Mouse (Mus musculus) stomach, embryonic 16.5 days (tissue): ENCODE results near the gene Dnajc7. TPM values are rescaled to one million over a fixed set of nuclear protein-coding genes. Genes with fewer than 3 reads are reported as not detected.
A peak's percentile ranks its signal among the peaks of the same experiment; 100 is the strongest.
"Not testable (repeated sequence)": the region's sequence is repeated elsewhere in the genome, so short reads cannot be mapped to it uniquely, and the experiment has no call there.

Experiments used
- ATAC-seq: fragments of 200-750 bp; cut with Nextera tagmentation; 2 replicates; pipeline ENCODE4 v1.8.0; 2017; ENCODE audit warnings: moderate number of reproducible peaks, moderate TSS enrichment; ENCODE audit not compliant: insufficient read depth, low FRiP score
- H3K27ac ChIP-seq: fragments of 300-500 bp; sonication (generic); 2 replicates; pipeline ENCODE4 v1.5.1; 2014; ENCODE audit warnings: low read length
- H3K27me3 ChIP-seq: fragments of 300-500 bp; sonication (generic); 2 replicates; pipeline ENCODE4 v1.6.1; 2014; ENCODE audit warnings: low read length, control low read depth, mixed read lengths; ENCODE audit not compliant: control insufficient read depth, insufficient read depth
- H3K36me3 ChIP-seq: fragments of 300-500 bp; sonication (generic); 2 replicates; pipeline ENCODE4 v1.6.1; 2014; ENCODE audit warnings: low read length; ENCODE audit not compliant: control insufficient read depth, insufficient read depth
- H3K4me1 ChIP-seq: fragments of 300-500 bp; sonication (generic); 2 replicates; pipeline ENCODE4 v1.6.1; 2014; ENCODE audit warnings: low read length, control low read depth, mixed read lengths; ENCODE audit not compliant: control insufficient read depth, insufficient read depth
- H3K4me2 ChIP-seq: fragments of 300-500 bp; sonication (generic); 2 replicates; pipeline ENCODE4 v1.6.1; 2014; ENCODE audit warnings: low read depth, low read length, mixed read lengths
- H3K4me3 ChIP-seq: fragments of 300-500 bp; sonication (generic); replicated peaks from 2 replicates; pipeline ENCODE4 v1.5.1; 2014; ENCODE audit warnings: mild to moderate bottlenecking, low read length
- H3K9ac ChIP-seq: fragments of 300-500 bp; sonication (generic); 2 replicates; pipeline ENCODE4 v1.6.1; 2014; ENCODE audit warnings: low read length
- H3K9me3 ChIP-seq: fragments of 300-500 bp; sonication (generic); replicated peaks from 2 replicates; pipeline ENCODE4 v1.6.1; 2016; ENCODE audit warnings: low read length, control low read depth; ENCODE audit not compliant: control insufficient read depth
- WGBS: fragments of 180-500 bp; shearing (Covaris S2); extraction: QIAGEN DNeasy Blood & Tissue Kit; methylation state at CpG from one replicate; pipeline ENCODE4 v1.1.7; 2014; 5-methylcytosine and 5-hydroxymethylcytosine counted together
- polyA plus RNA-seq: library from polyadenylated mRNA; unstranded; fragments of >200 nt; fragmentation: Nextera tagmentation; extraction: Ambion mirVana; gene quantifications from 2 replicates; pipeline ENCODE4 v1.2.1, GENCODE M21; 2015

Dnajc7 gene
- 209 and 214 TPM in 2 replicates for polyA plus RNA-seq

DNA sequence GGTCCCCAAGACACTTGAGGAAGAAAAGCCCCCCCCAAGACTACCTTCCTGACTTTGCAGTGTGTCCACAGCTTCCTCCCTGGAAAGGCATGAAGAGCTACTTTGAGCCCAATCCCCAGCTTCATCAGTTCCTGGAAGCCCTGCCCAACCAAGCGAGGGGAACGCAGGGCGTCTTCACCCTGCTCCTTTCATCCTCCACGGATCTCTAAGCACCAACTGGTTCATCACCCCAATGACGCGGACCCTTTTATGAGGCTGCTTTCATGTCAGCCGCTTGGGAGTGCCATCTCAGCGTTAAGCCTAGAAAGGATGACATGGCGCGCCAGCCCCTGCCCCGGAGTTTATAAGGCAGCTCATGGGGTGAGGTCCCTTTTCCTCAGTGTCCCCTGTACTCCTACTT is at the start of gene Dnajc7:
Dnajc7 (minus strand) TSS at position 187 of the 400 bp plus-strand sequence.
- H3K9ac ChIP-seq: peak within 1 kb of the TSS; percentile 92
- H3K4me2 ChIP-seq: peak within 1 kb of the TSS; percentile 72
- H3K9me3 ChIP-seq: no peaks in the 10 kb centered on the region
- no peak for ATAC-seq
- peak within 1 kb of the TSS; percentile 82 for H3K4me3 ChIP-seq
- peaks cover 24% of the 10 kb centered on the region for H3K4me1 ChIP-seq
- WGBS: 3% methylated on average over 11 of the region's 11 CpGs
- no peaks in the 10 kb centered on the region for H3K36me3 ChIP-seq
- H3K27ac ChIP-seq: peak within 1 kb of the TSS; percentile 94
- no peaks in the 10 kb centered on the region for H3K27me3 ChIP-seq

DNA sequence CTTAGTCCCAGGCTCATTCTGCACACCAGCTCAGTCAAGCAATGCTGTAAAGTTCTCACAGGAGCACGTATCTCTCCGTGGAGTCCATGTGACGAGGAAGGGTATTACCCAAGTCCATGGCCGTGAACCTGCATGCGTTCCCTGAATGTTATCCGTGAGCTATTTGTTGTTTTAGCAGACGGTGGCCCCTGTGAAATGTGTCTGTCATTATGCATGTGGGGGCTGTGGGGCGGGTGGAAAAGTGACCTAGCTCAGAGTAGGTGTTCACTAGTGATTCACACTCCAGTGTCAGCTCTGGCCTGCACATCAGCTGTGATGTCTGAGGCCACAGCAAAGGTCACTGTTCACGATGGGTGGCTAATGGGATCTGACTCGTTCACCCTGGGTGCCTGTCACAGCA is 39.8 kb upstream of the Dnajc7 start:
- Histone ChIP-seq H3K4me3 (no peak overlapping the region), H3K9me3 (no peaks in the 10 kb centered on the region), H3K36me3 (no peaks in the 10 kb centered on the region), H3K9ac (no peak overlapping the region), H3K4me2 (no peak overlapping the region), H3K27me3 (no peaks in the 10 kb centered on the region), H3K27ac (no peak overlapping the region), H3K4me1 (no peaks in the 10 kb centered on the region)
- WGBS: 66% methylated on average over 10 of the region's 10 CpGs
- no peak for ATAC-seq

DNA sequence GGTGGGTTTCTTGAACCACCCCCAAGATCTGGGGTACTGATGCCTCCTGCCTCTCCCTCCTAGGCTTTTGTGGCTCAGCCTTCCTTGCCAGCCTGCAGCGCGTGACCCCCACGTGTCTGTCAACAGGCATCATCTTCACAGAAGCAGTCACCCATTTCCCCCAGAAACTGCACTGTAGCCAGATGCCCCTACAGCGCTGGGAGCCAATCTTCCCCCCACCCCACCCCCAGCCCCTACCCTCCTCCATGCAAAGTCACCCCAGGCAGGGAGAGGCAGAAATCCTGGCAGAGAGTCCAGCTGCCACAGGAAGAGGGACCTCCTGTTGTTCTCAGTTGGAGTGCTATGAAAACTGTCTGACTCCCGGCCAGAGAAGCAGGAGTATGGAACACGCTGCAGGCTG is 36.5 kb upstream of the Dnajc7 start:
- H3K9ac ChIP-seq: peak overlapping the region; percentile 2; the same call in 1 of the 2 replicates
- ATAC-seq: no peak
- H3K36me3 ChIP-seq: no peaks in the 10 kb centered on the region
- no peak overlapping the region for H3K4me2 ChIP-seq
- no peaks in the 10 kb centered on the region for H3K4me1 ChIP-seq
- 11% methylated on average over 6 of the region's 6 CpGs for WGBS
- H3K9me3 ChIP-seq: no peaks in the 10 kb centered on the region
- no peaks in the 10 kb centered on the region for H3K27me3 ChIP-seq
- H3K4me3 ChIP-seq: no peak overlapping the region
- H3K27ac ChIP-seq: no peak overlapping the region

DNA sequence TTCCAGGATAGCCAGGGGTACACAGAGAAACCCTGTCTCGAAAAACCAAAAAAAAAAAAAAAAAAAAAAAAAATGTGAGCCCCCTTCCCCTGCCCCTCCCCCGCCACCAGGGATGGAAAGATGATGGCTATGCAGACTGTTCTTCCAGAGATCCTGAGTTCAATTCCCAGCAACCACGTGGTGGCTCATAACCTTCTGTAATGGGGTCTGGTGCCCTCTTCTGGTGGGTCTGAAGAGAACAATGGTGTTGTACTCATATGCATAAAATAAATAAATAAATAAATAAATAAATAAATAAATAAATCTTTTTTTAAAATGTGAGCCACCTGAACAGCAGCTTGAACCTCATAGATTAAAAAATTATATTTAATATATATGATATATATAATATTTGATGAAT is 35.6 kb upstream of the Dnajc7 start:
- not testable (repeated sequence) for H3K4me3 ChIP-seq, H3K9me3 ChIP-seq, H3K4me2 ChIP-seq, H3K9ac ChIP-seq, ATAC-seq, H3K27ac ChIP-seq, H3K27me3 ChIP-seq, H3K36me3 ChIP-seq, H3K4me1 ChIP-seq
- 60% methylated on average over 2 of the region's 3 CpGs for WGBS

DNA sequence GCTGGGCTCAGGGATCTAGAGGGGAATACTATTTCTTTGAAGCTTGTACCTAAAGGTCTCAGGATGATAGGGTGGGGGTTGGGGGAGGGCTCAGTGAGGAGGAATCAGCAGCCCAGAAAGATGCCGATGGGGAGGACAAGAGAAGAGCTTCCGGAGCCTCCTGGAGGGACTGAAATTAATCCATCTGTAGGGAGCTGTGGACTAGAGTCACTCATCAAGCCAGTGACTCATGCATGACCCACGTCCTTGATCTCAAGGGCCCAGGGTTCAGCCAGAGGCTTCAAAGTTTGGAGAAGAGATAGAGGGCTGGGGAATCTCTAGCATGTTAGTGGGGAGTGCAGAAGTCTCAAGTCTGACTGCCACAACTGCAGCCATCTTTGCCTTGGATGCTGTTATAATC is 31.8 kb upstream of the Dnajc7 start:
- 18% methylated on average over 3 of the region's 3 CpGs for whole genome bisulfite sequencing
- ATAC-seq: no peak
- no peaks in the 10 kb centered on the region for H3K36me3 ChIP-seq

DNA sequence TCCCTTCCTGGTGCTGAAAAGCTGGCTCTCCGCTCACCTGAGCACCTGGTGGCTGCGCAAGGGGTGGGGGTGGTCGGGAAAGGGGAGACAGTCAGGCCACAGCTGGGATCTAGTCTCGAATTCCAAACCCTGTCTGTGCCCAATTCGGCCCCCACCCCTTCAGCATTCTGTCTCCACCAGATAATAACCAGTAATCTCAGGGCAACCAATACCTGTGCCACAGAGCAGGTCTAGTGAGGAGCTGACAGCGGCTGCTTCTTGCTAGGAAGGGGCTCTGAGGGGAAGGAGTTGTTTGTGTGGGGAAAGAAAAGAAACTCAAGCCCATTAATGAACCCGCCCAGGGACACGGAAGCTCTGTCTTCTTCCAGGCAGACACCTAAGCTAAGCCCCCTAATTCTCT is 31.2 kb upstream of the Dnajc7 start:
- WGBS: 13% methylated on average over 8 of the region's 8 CpGs
- Histone ChIP-seq H3K4me3 (no peak overlapping the region), H3K36me3 (no peaks in the 10 kb centered on the region), H3K27ac (no peak overlapping the region), H3K4me1 (no peaks in the 10 kb centered on the region), H3K27me3 (peaks cover 17% of the 10 kb centered on the region; the same call in 1 of the 2 replicates), H3K4me2 (no peak overlapping the region), H3K9ac (no peak overlapping the region), H3K9me3 (no peaks in the 10 kb centered on the region)
- no peak for ATAC-seq

More for the DNA sequence above, 31.8 kb upstream of the Dnajc7 start:
- H3K9ac ChIP-seq: no peak overlapping the region
- H3K27me3 ChIP-seq: peaks cover 17% of the 10 kb centered on the region; the same call in 1 of the 2 replicates
- no peaks in the 10 kb centered on the region for H3K4me1 ChIP-seq
- no peak overlapping the region for H3K4me3 ChIP-seq
- no peaks in the 10 kb centered on the region for H3K9me3 ChIP-seq
- H3K27ac ChIP-seq: no peak overlapping the region
- H3K4me2 ChIP-seq: no peak overlapping the region

DNA sequence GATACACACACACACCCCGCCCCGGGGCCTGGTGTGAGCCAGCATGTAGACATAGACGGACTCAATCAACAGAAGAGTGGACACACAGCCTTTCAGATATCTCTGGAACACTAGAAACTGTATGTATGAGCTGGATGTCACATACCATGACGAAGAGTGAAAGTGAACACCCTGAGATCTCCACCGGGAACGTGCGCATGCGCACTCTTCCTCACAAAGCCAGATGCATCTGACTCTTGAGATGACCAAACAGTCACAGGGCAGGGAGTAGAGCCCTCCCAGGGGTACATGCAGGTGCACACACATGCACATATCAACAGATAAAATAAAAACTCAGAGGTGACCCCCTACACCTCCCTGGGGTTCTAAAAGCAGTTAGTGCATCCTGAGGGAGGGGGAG is 28.4 kb upstream of the Dnajc7 start:
- Histone ChIP-seq H3K9ac (no peak overlapping the region), H3K4me1 (no peaks in the 10 kb centered on the region), H3K9me3 (no peaks in the 10 kb centered on the region), H3K27ac (no peak overlapping the region), H3K36me3 (no peaks in the 10 kb centered on the region), H3K4me3 (no peak overlapping the region), H3K27me3 (peaks cover 17% of the 10 kb centered on the region; the same call in 1 of the 2 replicates), H3K4me2 (no peak overlapping the region)
- ATAC-seq: no peak
- 82% methylated on average over 8 of the region's 8 CpGs for WGBS

DNA sequence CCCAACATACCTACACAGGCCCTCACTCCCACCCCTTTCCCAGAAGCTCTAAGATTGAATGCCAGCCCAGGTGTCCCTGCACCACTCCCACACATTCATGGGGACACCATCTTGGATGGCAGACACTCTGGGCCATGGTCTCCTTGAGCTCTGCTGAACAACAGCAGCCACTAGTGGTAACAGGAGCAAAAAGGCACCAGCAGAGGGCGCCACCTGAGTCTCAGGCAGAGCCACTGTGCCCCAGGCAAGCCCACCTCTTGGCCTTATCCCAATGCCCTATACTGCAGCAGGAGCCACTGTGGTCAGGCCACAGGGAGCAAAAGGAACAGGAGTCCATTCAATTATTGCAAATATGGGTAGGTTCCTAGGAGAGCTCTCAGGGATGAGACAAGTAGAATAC is 26.3 kb upstream of the Dnajc7 start:
- no peak overlapping the region for H3K4me2 ChIP-seq
- no peak for ATAC-seq
- 10% methylated on average over 1 of the region's 1 CpGs for WGBS
- no peaks in the 10 kb centered on the region for H3K4me1 ChIP-seq
- no peak overlapping the region for H3K9ac ChIP-seq
- H3K27me3 ChIP-seq: peaks cover 16% of the 10 kb centered on the region; the same call in 1 of the 2 replicates
- H3K36me3 ChIP-seq: no peaks in the 10 kb centered on the region
- no peak overlapping the region for H3K4me3 ChIP-seq
- H3K27ac ChIP-seq: no peak overlapping the region
- no peaks in the 10 kb centered on the region for H3K9me3 ChIP-seq

DNA sequence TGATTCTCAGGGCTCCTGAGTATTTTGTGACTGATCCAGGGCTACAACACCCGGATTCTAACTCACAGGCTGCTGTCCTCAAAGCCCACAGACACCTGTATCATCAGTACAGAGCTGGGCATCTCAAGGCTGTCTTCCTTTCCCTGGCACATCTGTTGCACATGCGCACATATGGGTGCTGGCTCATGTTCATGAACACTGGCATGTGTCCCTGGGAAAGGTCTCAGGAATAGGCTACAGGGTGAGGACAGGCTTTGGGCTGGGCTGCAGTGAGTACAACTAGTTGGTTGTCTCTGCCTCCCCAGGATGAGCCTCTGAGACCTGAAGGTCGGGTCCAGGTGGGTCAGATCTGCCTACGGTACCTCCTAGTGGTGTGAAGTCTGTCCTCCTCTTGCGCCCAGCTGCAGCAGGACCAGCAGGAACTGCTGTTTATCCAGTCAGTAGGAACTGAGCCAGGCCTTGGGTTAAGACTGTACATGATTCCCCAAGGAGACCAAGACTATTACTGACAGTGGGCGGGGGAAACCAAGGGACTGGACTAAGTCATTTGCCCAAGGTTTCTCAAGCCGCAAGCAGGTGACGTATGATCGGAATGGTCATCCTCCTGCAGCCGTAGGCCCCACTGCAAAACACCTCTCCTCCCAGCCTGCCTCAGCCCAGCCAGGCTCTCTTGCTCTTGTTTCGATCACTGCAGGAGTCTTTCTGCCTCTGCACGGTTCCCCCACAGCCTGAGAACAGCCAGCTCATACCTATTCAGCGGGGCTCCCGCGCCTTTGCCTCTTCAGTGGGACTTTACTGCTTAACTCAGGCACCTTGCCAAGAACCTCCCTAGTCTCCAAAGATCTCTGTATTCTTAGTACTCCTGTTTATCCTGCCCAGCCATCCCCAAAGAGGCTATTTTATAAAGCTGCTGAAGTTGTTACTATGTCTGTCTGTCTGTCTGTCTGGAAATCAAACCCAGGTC is 23.9 kb upstream of the Dnajc7 start:
- Histone ChIP-seq H3K27me3 (peaks cover 18% of the 10 kb centered on the region), H3K4me1 (peaks cover 4% of the 10 kb centered on the region; the same call in 1 of the 2 replicates), H3K4me3 (no peak overlapping the region), H3K27ac (no peak overlapping the region), H3K4me2 (no peak overlapping the region), H3K9ac (no peak overlapping the region), H3K9me3 (no peaks in the 10 kb centered on the region), H3K36me3 (no peaks in the 10 kb centered on the region)
- 65% methylated on average over 15 of the region's 15 CpGs for WGBS
- ATAC-seq: no peak
